Mouse (Mus musculus) liver, embryonic 12.5 days (tissue): ENCODE data around the gene Rhoa. TPM values are rescaled to one million over a fixed set of nuclear protein-coding genes. Genes with fewer than 3 reads are reported as not detected.

Source experiments
- ATAC-seq: fragments of 200-750 bp; cut with Nextera tagmentation; 2 replicates; pipeline ENCODE4 v1.8.0; 2017; ENCODE audit warnings: moderate number of reproducible peaks, mild to moderate bottlenecking, moderate library complexity
- H3K27ac ChIP-seq: fragments of 300-500 bp; sonication (generic); 2 replicates; pipeline ENCODE4 v1.5.1; 2016; ENCODE audit warnings: mild to moderate bottlenecking
- H3K27me3 ChIP-seq: fragments of 300-500 bp; sonication (generic); replicated peaks from 2 replicates; pipeline ENCODE4 v1.6.1; 2016; ENCODE audit warnings: mild to moderate bottlenecking, moderate library complexity
- H3K36me3 ChIP-seq: fragments of 300-500 bp; sonication (generic); 2 replicates; pipeline ENCODE4 v1.6.1; 2016; ENCODE audit warnings: mild to moderate bottlenecking, moderate library complexity
- H3K4me1 ChIP-seq: fragments of 300-500 bp; sonication (generic); 2 replicates; pipeline ENCODE4 v1.6.1; 2016
- H3K4me2 ChIP-seq: fragments of 300-500 bp; sonication (generic); 2 replicates; pipeline ENCODE4 v1.6.1; 2016; ENCODE audit warnings: mild to moderate bottlenecking, moderate library complexity
- H3K4me3 ChIP-seq: fragments of 300-500 bp; sonication (generic); 2 replicates; pipeline ENCODE4 v1.5.1; 2016; ENCODE audit warnings: mild to moderate bottlenecking, moderate library complexity
- H3K9ac ChIP-seq: fragments of 300-500 bp; sonication (generic); 2 replicates; pipeline ENCODE4 v1.6.1; 2016; ENCODE audit warnings: mild to moderate bottlenecking, moderate library complexity
- H3K9me3 ChIP-seq: fragments of 300-500 bp; sonication (generic); replicated peaks from 2 replicates; pipeline ENCODE4 v1.6.1; 2016; ENCODE audit warnings: mild to moderate bottlenecking, moderate library complexity
- WGBS: fragments of 180-500 bp; shearing (Covaris S2); methylation state at CpG from one replicate; pipeline ENCODE4 v1.1.7; 2016; ENCODE audit not compliant: insufficient replicate concordance; 5-methylcytosine and 5-hydroxymethylcytosine counted together
- polyA plus RNA-seq: library from polyadenylated mRNA; unstranded; fragments of >200 nt; fragmentation: Nextera tagmentation; extraction: Ambion mirVana; gene quantifications from 2 replicates; pipeline ENCODE4 v1.2.1, GENCODE M21; 2016

The Rhoa gene
- polyA plus RNA-seq, 1 experiment from 2014 or later, result 259 TPM

DNA sequence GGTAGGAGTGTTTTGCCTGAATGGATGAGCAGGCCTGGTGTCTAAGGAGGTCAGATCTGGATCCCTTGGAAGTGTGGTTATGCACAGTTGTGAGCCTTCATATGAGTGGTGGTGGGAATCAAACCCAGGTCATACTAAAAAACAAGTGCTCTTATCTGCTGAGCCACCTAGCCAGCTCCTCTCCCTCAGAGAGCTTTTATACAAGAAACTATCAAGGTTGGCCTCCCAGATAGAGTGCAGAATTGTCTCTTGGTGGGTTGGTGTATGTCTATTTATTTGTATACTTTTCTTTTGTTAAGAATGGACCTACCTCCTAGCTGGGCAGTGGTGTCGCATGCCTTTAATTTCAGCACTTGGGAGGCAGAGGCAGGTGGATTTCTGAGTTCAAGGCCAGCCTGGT, 37.9 kb downstream of the Rhoa start:
- no peak overlapping the region for H3K4me3 ChIP-seq
- no peak for ATAC-seq
- no peaks in the 10 kb centered on the region for H3K27me3 ChIP-seq
- H3K4me2 ChIP-seq, result peak overlapping the region; percentile 71
- peaks cover 26% of the 10 kb centered on the region for H3K36me3 ChIP-seq
- 52% methylated on average over 1 of the region's 1 CpGs for WGBS
- peak overlapping the region; percentile 100 for H3K27ac ChIP-seq
- H3K4me1 ChIP-seq, result peaks cover 70% of the 10 kb centered on the region
- no peaks in the 10 kb centered on the region for H3K9me3 ChIP-seq
- H3K9ac ChIP-seq, result peak overlapping the region; percentile 98

DNA sequence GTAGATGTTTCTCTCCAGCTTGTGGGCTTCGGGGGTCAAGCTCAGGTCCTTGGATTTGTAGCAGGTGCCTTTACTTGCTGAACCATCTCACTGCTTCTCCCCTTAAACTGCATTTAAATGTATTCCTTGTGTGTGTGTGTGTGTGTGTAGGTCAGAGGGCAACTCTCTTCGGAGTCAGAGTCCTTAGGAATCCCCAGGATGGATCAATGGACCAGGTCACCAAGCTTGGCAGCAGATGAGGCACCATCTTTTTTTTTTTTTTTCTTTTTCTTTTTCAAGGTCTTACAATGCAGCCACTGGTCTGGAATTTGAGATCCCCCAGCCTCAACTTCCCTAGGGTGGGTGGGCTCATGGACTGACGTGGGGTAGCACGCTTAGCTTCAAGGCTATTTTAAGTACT, 38.5 kb downstream of the Rhoa start:
- Histone ChIP-seq H3K9ac (peak overlapping the region; percentile 98), H3K4me2 (peak overlapping the region; percentile 71), H3K4me1 (peaks cover 76% of the 10 kb centered on the region)

DNA sequence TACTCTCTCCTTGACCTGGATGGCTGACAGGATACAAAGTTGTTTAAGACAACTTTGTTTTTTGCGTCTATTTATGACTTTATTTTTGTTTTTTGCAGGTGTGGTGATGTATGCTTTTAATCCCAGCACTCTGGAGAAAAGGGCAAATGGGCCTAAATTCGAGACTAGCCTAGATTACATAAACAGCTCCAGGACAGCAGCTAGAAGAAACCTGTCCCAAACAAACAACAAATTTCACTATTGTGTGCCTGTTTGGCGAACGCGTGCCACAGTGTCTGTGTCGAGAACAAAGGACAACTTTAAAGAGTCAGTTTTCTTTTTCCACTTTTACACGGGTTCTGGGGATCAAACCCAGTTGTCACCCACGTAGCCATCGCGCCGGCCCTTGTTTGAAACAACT, 41.1 kb downstream of the Rhoa start:
- peak overlapping the region; percentile 84 for H3K4me2 ChIP-seq
- H3K9ac ChIP-seq, result peak overlapping the region; percentile 89
- WGBS, result 6% methylated on average over 11 of the region's 11 CpGs
- peak overlapping the region; percentile 97 for H3K27ac ChIP-seq
- ATAC-seq, result no peak
- no peaks in the 10 kb centered on the region for H3K27me3 ChIP-seq
- H3K4me3 ChIP-seq, result peak overlapping the region; percentile 89
- H3K36me3 ChIP-seq, result peaks cover 25% of the 10 kb centered on the region
- peaks cover 74% of the 10 kb centered on the region for H3K4me1 ChIP-seq
- no peaks in the 10 kb centered on the region for H3K9me3 ChIP-seq

More for the DNA sequence above, 38.5 kb downstream of the Rhoa start:
- H3K27ac ChIP-seq, result peak overlapping the region; percentile 100
- H3K4me3 ChIP-seq, result no peak overlapping the region
- no peaks in the 10 kb centered on the region for H3K27me3 ChIP-seq
- WGBS, result 81% methylated on average over 4 of the region's 4 CpGs
- ATAC-seq, result no peak
- peaks cover 23% of the 10 kb centered on the region for H3K36me3 ChIP-seq
- no peaks in the 10 kb centered on the region for H3K9me3 ChIP-seq

DNA sequence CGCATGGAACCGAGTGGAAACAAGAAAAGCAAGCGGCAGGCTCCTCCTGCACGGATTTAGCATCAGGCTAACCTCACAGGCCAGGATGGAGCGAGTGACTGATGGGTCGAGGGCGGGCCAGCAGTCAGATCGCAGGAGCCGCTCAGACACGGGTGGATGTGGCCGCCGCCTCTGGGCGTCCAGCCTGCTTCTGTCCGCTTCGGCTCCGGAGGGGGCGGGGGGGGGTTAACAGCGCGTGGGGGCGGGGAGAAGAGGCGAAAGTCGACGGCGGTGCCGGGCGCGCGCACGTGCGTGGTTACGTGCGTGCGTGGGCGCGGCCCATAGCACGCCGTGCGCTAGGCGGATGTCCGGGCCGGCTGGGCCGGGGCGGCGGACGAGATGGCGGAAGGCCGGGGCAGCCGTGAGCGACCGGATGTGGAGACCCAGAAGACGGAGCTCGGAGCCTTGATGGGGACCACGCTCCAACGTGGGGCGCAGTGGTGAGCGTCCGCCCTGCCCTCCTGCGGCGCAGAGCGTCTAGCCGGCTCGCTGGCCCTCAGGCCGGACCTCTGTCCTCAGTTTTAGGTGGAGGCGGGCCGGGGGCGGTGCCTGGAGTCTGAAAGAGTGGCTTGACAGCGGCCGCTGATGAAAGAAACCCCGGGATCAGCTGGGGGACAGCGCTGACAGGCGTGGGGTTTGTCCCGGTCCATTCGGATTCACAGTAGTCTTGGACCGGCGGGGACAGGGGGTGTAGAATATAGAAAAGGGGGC, 41.8 kb downstream of the Rhoa start, which contains the start of gene Usp4:
Gene Usp4 (plus strand): TSS at position 314 of the 750 bp plus-strand sequence.
- WGBS, result under 1% methylated on average over 75 of the region's 75 CpGs
- Histone ChIP-seq H3K27ac (peak within 1 kb of the TSS; percentile 97), H3K4me3 (peak within 1 kb of the TSS; percentile 89), H3K9me3 (no peaks in the 10 kb centered on the region), H3K9ac (peak within 1 kb of the TSS; percentile 89), H3K27me3 (no peaks in the 10 kb centered on the region), H3K36me3 (peaks cover 32% of the 10 kb centered on the region), H3K4me2 (peak within 1 kb of the TSS; percentile 84), H3K4me1 (peaks cover 67% of the 10 kb centered on the region)
- ATAC-seq, result peak; percentile 88

DNA sequence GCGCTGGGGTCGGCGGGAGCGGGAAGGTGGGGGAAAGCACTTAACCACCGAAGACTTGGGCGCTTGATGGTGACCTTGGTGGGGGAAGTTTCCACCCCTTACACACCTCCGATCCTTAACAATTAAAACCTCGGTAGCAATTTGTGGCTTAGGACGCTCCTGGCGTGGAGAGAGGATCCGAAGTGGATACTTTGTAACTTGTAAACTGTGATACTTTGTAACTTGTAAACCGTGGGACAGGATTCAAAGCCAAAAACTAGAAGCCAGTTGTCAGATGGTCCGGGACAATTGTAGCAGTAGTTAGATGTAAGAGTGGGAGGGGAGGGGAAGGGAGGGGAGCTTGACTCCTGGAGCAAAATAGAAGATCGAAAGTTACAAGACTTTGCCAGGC, 42.4 kb downstream of the Rhoa start:
- Histone ChIP-seq H3K9ac (peak overlapping the region; percentile 89), H3K36me3 (peaks cover 37% of the 10 kb centered on the region), H3K9me3 (no peaks in the 10 kb centered on the region), H3K27me3 (no peaks in the 10 kb centered on the region), H3K4me3 (peak overlapping the region; percentile 89), H3K27ac (peak overlapping the region; percentile 97), H3K4me2 (peak overlapping the region; percentile 84), H3K4me1 (peaks cover 61% of the 10 kb centered on the region)
- ATAC-seq, result no peak
- 3% methylated on average over 14 of the region's 14 CpGs for WGBS

DNA sequence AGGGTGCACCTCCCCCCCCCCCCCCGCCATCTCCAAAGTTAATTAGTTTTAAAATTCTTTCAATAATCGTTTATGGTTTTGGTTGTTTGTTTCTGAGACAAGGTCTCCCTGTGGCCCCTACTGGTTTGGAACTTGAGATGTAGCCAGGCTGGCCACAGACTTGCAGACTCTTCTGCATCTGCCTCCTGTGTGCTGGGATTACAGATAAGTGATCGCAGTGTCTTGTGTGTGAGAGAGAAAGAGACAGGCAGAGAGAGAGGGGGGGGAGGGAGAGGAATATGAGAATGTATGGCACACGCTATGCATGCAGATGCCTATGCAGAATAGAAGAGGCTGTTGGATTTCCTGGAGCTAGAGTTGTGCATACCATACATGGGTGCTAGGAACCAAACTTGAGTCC, 43.8 kb downstream of the Rhoa start:
- peak overlapping the region; percentile 97 for H3K27ac ChIP-seq
- peak overlapping the region; percentile 89 for H3K4me3 ChIP-seq
- H3K4me1 ChIP-seq, result peaks cover 47% of the 10 kb centered on the region
- H3K9me3 ChIP-seq, result no peaks in the 10 kb centered on the region
- H3K9ac ChIP-seq, result peak overlapping the region; percentile 89
- no peaks in the 10 kb centered on the region for H3K27me3 ChIP-seq
- ATAC-seq, result peak; percentile 33; the same call in 1 of the 2 replicates
- peak overlapping the region; percentile 84 for H3K4me2 ChIP-seq
- H3K36me3 ChIP-seq, result peaks cover 52% of the 10 kb centered on the region
- WGBS, result 39% methylated on average over 4 of the region's 4 CpGs

DNA sequence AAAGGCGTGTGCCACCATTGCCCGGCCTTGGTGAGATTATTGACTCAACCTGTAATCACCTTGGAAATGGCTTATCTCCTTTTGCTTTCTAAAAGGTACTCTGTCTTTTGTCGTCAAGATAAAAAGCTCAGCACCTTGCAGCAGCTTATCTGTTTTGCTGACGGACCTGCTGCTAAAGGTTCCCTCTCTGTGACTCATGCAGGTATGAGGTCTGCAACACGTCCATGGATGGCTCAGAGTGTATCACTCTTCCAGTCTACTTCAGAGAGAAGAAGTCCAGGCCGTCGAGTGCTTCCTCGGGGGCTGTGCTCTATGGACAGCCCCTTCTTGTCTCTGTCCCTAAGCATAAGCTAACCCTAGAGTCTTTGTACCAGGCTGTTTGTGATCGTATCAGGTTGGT, 72.3 kb downstream of the Rhoa start:
- H3K4me1 ChIP-seq, result no peaks in the 10 kb centered on the region
- no peak overlapping the region for H3K9ac ChIP-seq
- H3K27ac ChIP-seq, result no peak overlapping the region
- WGBS, result 76% methylated on average over 9 of the region's 9 CpGs
- no peaks in the 10 kb centered on the region for H3K9me3 ChIP-seq
- no peak overlapping the region for H3K4me3 ChIP-seq
- H3K27me3 ChIP-seq, result no peaks in the 10 kb centered on the region
- H3K36me3 ChIP-seq, result peaks cover 99% of the 10 kb centered on the region
- no peak for ATAC-seq
- no peak overlapping the region for H3K4me2 ChIP-seq

DNA sequence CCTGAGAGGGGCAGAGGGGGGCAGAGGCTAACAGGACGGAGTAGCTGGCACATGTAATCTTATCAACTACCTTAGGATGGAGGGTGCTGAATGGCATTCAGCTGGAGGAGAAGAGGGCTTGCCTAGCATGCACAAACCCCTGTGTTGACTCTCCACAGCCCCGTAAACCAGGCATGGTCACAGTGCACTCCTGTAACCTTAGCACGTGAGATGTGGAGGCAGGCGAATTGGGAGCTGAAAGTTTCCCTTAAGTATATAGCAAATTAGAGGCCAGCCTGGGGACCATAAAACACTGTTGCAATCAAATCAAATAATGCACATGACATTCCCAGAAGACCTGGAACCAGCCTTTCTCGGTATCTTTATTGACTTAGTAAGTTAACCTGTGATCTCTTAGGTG, 72.8 kb downstream of the Rhoa start:
- no peaks in the 10 kb centered on the region for H3K9me3 ChIP-seq
- H3K9ac ChIP-seq, result no peak overlapping the region
- no peaks in the 10 kb centered on the region for H3K4me1 ChIP-seq
- H3K4me2 ChIP-seq, result no peak overlapping the region
- no peaks in the 10 kb centered on the region for H3K27me3 ChIP-seq
- H3K27ac ChIP-seq, result no peak overlapping the region
- no peak for ATAC-seq
- no peak overlapping the region for H3K4me3 ChIP-seq
- H3K36me3 ChIP-seq, result peaks cover 99% of the 10 kb centered on the region
- 83% methylated on average over 5 of the region's 5 CpGs for WGBS

DNA sequence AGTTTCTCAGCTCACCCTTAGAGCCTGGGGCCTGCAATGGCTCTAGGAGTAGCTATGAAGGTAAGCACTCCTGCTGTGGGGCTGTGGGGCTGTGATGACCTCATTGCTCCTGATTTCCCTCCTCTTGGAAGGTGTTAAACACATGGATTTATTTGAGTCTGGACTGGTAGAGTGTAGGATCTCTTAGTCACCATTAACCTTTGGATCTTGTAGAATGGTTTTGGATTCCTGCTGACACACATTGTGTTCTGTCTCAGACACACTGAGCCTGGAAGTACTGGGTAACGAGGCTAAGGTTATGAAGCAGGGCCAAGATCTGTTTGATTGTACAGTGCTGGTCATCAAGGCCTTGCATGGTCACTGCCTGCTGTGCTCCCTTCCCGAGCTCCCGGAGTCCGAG, 73.4 kb downstream of the Rhoa start:
- no peaks in the 10 kb centered on the region for H3K27me3 ChIP-seq
- no peaks in the 10 kb centered on the region for H3K9me3 ChIP-seq
- no peak overlapping the region for H3K4me3 ChIP-seq
- whole genome bisulfite sequencing, result 87% methylated on average over 4 of the region's 4 CpGs
- no peak for ATAC-seq
- H3K36me3 ChIP-seq, result peaks cover 99% of the 10 kb centered on the region
- no peak overlapping the region for H3K9ac ChIP-seq
- H3K27ac ChIP-seq, result no peak overlapping the region
- no peak overlapping the region for H3K4me2 ChIP-seq
- H3K4me1 ChIP-seq, result no peaks in the 10 kb centered on the region

DNA sequence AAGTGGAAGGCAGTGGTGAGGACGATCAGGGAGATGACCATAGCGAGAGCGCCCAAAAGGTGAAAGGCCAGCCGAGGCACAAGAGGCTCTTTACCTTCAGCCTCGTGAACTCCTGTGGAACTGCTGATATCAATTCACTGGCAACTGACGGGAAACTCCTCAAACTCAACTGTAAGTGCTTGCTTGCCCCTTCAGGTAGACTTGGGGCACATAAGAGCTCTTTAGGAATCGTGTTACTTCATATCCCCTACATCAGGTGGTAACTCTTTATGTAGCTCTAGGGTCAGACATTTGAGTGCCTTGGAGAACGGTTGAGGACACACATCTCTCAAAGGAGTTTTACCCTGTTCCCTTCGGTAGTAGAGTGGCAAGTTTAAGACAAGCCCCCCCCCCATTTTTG, 75.5 kb downstream of the Rhoa start:
- Histone ChIP-seq H3K9ac (no peak overlapping the region), H3K4me2 (no peak overlapping the region), H3K27me3 (no peaks in the 10 kb centered on the region), H3K4me1 (no peaks in the 10 kb centered on the region), H3K9me3 (no peaks in the 10 kb centered on the region), H3K36me3 (peaks cover 100% of the 10 kb centered on the region), H3K4me3 (no peak overlapping the region), H3K27ac (no peak overlapping the region)
- WGBS, result 91% methylated on average over 9 of the region's 9 CpGs
- no peak for ATAC-seq

DNA sequence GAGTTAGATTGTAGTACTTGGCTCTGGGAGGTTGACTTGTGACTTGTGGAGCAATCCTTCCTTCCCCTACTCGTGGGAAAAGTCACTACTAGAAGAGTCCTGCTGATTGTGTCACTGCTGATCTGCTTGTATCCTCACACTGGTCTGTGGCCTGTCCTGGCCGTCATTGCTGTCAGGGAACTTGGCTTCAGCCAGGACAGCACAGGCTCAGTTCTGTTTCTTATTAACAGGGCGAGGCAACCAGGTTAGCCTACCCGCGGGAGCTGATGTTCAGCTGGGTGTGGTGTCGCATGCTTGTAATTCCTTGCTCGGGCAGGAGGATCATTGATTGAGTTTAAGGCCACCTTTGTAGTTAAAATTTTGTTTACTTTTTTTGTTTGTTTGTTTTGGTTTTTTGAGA, 79.1 kb downstream of the Rhoa start:
- H3K27me3 ChIP-seq, result no peaks in the 10 kb centered on the region
- WGBS, result 72% methylated on average over 7 of the region's 7 CpGs
- H3K4me1 ChIP-seq, result no peaks in the 10 kb centered on the region
- no peak overlapping the region for H3K27ac ChIP-seq
- no peak for ATAC-seq
- H3K4me3 ChIP-seq, result no peak overlapping the region
- peaks cover 100% of the 10 kb centered on the region for H3K36me3 ChIP-seq
- H3K4me2 ChIP-seq, result no peak overlapping the region
- H3K9ac ChIP-seq, result no peak overlapping the region
- no peaks in the 10 kb centered on the region for H3K9me3 ChIP-seq

DNA sequence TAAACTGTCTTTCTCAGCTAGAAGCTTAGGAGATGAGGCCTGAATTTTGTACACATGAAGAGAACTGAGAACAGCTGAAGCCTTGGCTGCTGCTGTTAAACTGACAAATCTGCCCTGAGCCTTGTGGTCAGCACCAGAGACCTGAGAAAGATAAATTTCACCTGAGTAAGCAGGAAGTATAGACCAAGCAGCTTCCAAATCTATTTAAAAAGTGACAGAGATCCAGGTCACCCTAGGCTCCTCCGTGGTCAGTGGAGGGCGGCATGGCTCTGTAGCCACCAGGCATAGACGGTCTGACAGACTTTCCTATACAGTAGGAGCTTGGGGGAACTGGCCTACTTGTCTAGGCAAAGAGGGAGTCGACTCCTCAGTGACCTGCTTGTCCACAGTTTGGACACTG, 80.9 kb downstream of the Rhoa start:
- H3K27ac ChIP-seq, result no peak overlapping the region

More for the DNA sequence above, 80.9 kb downstream of the Rhoa start:
- Histone ChIP-seq H3K9me3 (no peaks in the 10 kb centered on the region), H3K9ac (no peak overlapping the region), H3K4me3 (no peak overlapping the region), H3K27me3 (no peaks in the 10 kb centered on the region), H3K4me2 (no peak overlapping the region), H3K4me1 (no peaks in the 10 kb centered on the region), H3K36me3 (peaks cover 99% of the 10 kb centered on the region)
- 84% methylated on average over 4 of the region's 4 CpGs for WGBS
- no peak for ATAC-seq
